Mouse (Mus musculus): ENCODE results near the gene Hectd4. TPM values are rescaled to one million over a fixed set of nuclear protein-coding genes. Genes with fewer than 3 reads are reported as not detected.
"Not testable (repeated sequence)": the region's sequence is repeated elsewhere in the genome, so short reads cannot be mapped to it uniquely, and the experiment has no call there.

Gene Hectd4
- total RNA-seq, 4 experiments from 2014 or later = 22.7 to 39.2 (median 29.1) TPM

- no peak for DNase-seq
Measured at GRCm38 (mm10) chr5:121206540-121206939, 13.5 kb upstream of the Hectd4 start.

- no peak for DNase-seq
Measured at GRCm38 (mm10) chr5:121206984-121207383, 13.0 kb upstream of the Hectd4 start.

- no peak for DNase-seq
Measured at GRCm38 (mm10) chr5:121209755-121210600, 10.0 kb upstream of the Hectd4 start.

- DNase-seq = no peak
Measured at GRCm38 (mm10) chr5:121210601-121210924, 9.5 kb upstream of the Hectd4 start.

- DNase-seq = no peak
Measured at GRCm38 (mm10) chr5:121212108-121212507, 7.9 kb upstream of the Hectd4 start.

- DNase-seq = no peak
Measured at GRCm38 (mm10) chr5:121214707-121215106, 5.3 kb upstream of the Hectd4 start.

GRCm38 (mm10) chr5:121215380-121216125, 4.5 kb upstream of the Hectd4 start:
- no peak for DNase-seq

GRCm38 (mm10) chr5:121216126-121216446, 3.9 kb upstream of the Hectd4 start:
- DNase-seq = peak; percentile 56

GRCm38 (mm10) chr5:121216584-121217312, 3.3 kb upstream of the Hectd4 start:
- not testable (repeated sequence) for DNase-seq

- no peak for DNase-seq
Measured at GRCm38 (mm10) chr5:121217313-121217634, 2.7 kb upstream of the Hectd4 start.

- DNase-seq = no peak
Measured at GRCm38 (mm10) chr5:121219190-121219589, 829 bp upstream of the Hectd4 start.

- no peak for DNase-seq
Measured at GRCm38 (mm10) chr5:121220732-121221301, 798 bp downstream of the Hectd4 start.

GRCm38 (mm10) chr5:121221328-121221850, 1.4 kb downstream of the Hectd4 start:
- DNase-seq = no peak

- DNase-seq = not testable (repeated sequence)
Measured at GRCm38 (mm10) chr5:121224020-121224419, 4.0 kb downstream of the Hectd4 start.

GRCm38 (mm10) chr5:121224856-121225255, 4.8 kb downstream of the Hectd4 start:
- DNase-seq = no peak

- no peak for DNase-seq
Measured at GRCm38 (mm10) chr5:121225854-121226253, 5.8 kb downstream of the Hectd4 start.

- no peak for DNase-seq
Measured at GRCm38 (mm10) chr5:121226406-121226805, 6.4 kb downstream of the Hectd4 start.

GRCm38 (mm10) chr5:121226845-121227244, 6.8 kb downstream of the Hectd4 start:
- DNase-seq = no peak

GRCm38 (mm10) chr5:121227330-121227729, 7.3 kb downstream of the Hectd4 start:
- not testable (repeated sequence) for DNase-seq

GRCm38 (mm10) chr5:121229182-121229581, 9.2 kb downstream of the Hectd4 start:
- DNase-seq = no peak

GRCm38 (mm10) chr5:121230811-121231210, 10.8 kb downstream of the Hectd4 start:
- DNase-seq = no peak

GRCm38 (mm10) chr5:121232789-121233188, 12.8 kb downstream of the Hectd4 start:
- no peak for DNase-seq

- no peak for DNase-seq
Measured at GRCm38 (mm10) chr5:121233726-121234125, 13.7 kb downstream of the Hectd4 start.
